Mouse (Mus musculus) limb, embryonic 14.5 days (tissue): ENCODE measurements around the gene Gm20716. TPM values are rescaled to one million over a fixed set of nuclear protein-coding genes. Genes with fewer than 3 reads are reported as not detected.

Source experiments
- ATAC-seq: fragments of 200-750 bp; cut with Nextera tagmentation; 2 replicates; pipeline ENCODE4 v1.8.0; 2017; ENCODE audit warnings: low read depth, moderate number of reproducible peaks, moderate TSS enrichment; ENCODE audit not compliant: low FRiP score
- DNase-seq: peaks from one replicate; pipeline ENCODE4 v3.0.0-alpha.2; 2015; ENCODE audit warnings: low spot score
- H3K27ac ChIP-seq: fragments of 300-500 bp; sonication (generic); replicated peaks from 2 replicates; pipeline ENCODE4 v1.5.1; 2014; ENCODE audit warnings: low read depth, mild to moderate bottlenecking, low read length, moderate library complexity, mixed read lengths
- H3K27me3 ChIP-seq: fragments of 300-500 bp; sonication (generic); 2 replicates; pipeline ENCODE4 v1.6.1; 2014; ENCODE audit warnings: low read length, mixed read lengths; ENCODE audit not compliant: control insufficient read depth, insufficient read depth
- H3K36me3 ChIP-seq: fragments of 300-500 bp; sonication (generic); 2 replicates; pipeline ENCODE4 v1.6.1; 2014; ENCODE audit warnings: mild to moderate bottlenecking, low read length, moderate library complexity, mixed read lengths; ENCODE audit not compliant: control insufficient read depth, insufficient read depth
- H3K4me1 ChIP-seq: fragments of 300-500 bp; sonication (generic); 2 replicates; pipeline ENCODE4 v1.6.1; 2014; ENCODE audit warnings: antibody characterized with exemption, low read length, mixed read lengths; ENCODE audit not compliant: control insufficient read depth, insufficient read depth
- H3K4me2 ChIP-seq: fragments of 300-500 bp; sonication (generic); replicated peaks from 2 replicates; pipeline ENCODE4 v1.6.1; 2014; ENCODE audit warnings: low read depth, mild to moderate bottlenecking, low read length, moderate library complexity; ENCODE audit not compliant: severe bottlenecking
- H3K4me3 ChIP-seq: fragments of 300-500 bp; sonication (generic); replicated peaks from 2 replicates; pipeline ENCODE4 v1.5.1; 2014; ENCODE audit warnings: low read length
- H3K9ac ChIP-seq: fragments of 300-500 bp; sonication (generic); 2 replicates; pipeline ENCODE4 v1.6.1; 2014; ENCODE audit warnings: mild to moderate bottlenecking, low read depth, low read length, moderate library complexity; ENCODE audit not compliant: severe bottlenecking
- H3K9me3 ChIP-seq: fragments of 300-500 bp; sonication (generic); 2 replicates; pipeline ENCODE4 v1.6.1; 2016; ENCODE audit warnings: low read length; ENCODE audit not compliant: control insufficient read depth
- POLR2A ChIP-seq: fragments of 200-500 bp; IDR thresholded peaks from 2 replicates; pipeline ENCODE4 v1.8.0; 2012; ENCODE audit warnings: inconsistent platforms, mild to moderate bottlenecking, moderate library complexity, borderline replicate concordance; ENCODE audit not compliant: insufficient read depth, insufficient read length; ENCODE audit errors: extremely low read depth
- WGBS: fragments of 180-500 bp; shearing (Covaris S2); extraction: QIAGEN DNeasy Blood & Tissue Kit; methylation state at CpG from one replicate; pipeline ENCODE4 v1.1.7; 2014; 5-methylcytosine and 5-hydroxymethylcytosine counted together
- polyA plus RNA-seq, 2 experiments: library from polyadenylated mRNA; depleted of rRNA in 1 of 2; stranded (reverse) in 1 of 2; unstranded in 1 of 2; fragments of >200 nt; fragmentation: Nextera tagmentation in 1 of 2; extraction: Ambion mirVana in 1 of 2; gene quantifications; 2 replicates each; pipeline versions ENCODE4 v1.2.1 to v1.2.3; 2012 to 2014

Gm20716 gene
- polyA plus RNA-seq, 2 experiments = 22.9 to 28.6 TPM

DNA sequence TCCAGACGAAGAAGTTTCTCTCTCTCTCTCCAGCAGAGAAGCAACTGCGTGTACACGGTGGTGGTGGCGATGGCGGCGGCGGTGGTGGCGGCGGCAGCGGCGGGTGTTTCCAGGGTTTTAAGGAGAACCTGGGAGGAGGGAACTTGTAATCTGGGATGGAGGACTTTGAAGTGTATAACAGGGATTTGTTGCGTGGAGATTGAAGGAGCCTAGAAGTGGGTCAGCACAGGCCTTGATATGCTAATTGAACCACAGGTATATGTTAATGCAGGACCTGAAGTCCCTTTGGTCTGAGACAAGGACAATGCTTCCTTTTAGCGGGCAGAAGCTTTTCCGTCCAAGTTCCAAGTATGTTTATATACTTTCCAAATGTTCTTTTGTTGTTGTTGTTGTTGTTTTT, 73.8 kb downstream of the Gm20716 start:
- ATAC-seq (no peak), DNase-seq (no peak)
- Histone ChIP-seq H3K9ac (no peak overlapping the region), H3K4me3 (no peak overlapping the region), H3K4me1 (peaks cover 37% of the 10 kb centered on the region), H3K36me3 (no peaks in the 10 kb centered on the region), H3K9me3 (no peaks in the 10 kb centered on the region), H3K27ac (no peak overlapping the region; the same call in 1 of the 2 replicates), H3K4me2 (no peak overlapping the region), H3K27me3 (no peaks in the 10 kb centered on the region)
- 49% methylated on average over 14 of the region's 14 CpGs for WGBS
- no peak for TF ChIP-seq POLR2A

GRCm38 (mm10) chr2:168155666-168156065, 74.5 kb downstream of the Gm20716 start:
- DNase-seq = no peak
- H3K4me1 ChIP-seq = peaks cover 36% of the 10 kb centered on the region
- H3K4me3 ChIP-seq = no peak overlapping the region
- H3K27me3 ChIP-seq = no peaks in the 10 kb centered on the region
- no peak overlapping the region for H3K9ac ChIP-seq
- H3K36me3 ChIP-seq = no peaks in the 10 kb centered on the region
- H3K4me2 ChIP-seq = no peak overlapping the region
- ATAC-seq = no peak
- WGBS = 96% methylated on average over 7 of the region's 7 CpGs
- no peak for TF ChIP-seq POLR2A
- no peak overlapping the region for H3K27ac ChIP-seq
- H3K9me3 ChIP-seq = no peaks in the 10 kb centered on the region

GRCm38 (mm10) chr2:168154090-168154881, 75.9 kb downstream of the Gm20716 start:
- ATAC-seq = peak; percentile 88
- Histone ChIP-seq H3K4me1 (peaks cover 25% of the 10 kb centered on the region), H3K9me3 (no peaks in the 10 kb centered on the region), H3K9ac (peak overlapping the region; percentile 21; the same call in 1 of the 2 replicates), H3K36me3 (no peaks in the 10 kb centered on the region), H3K27me3 (no peaks in the 10 kb centered on the region), H3K27ac (peak overlapping the region; percentile 69), H3K4me3 (no peak overlapping the region), H3K4me2 (peak overlapping the region; percentile 38)
- no peak for TF ChIP-seq POLR2A
- WGBS = 16% methylated on average over 14 of the region's 14 CpGs
- DNase-seq = peak; percentile 94

DNA sequence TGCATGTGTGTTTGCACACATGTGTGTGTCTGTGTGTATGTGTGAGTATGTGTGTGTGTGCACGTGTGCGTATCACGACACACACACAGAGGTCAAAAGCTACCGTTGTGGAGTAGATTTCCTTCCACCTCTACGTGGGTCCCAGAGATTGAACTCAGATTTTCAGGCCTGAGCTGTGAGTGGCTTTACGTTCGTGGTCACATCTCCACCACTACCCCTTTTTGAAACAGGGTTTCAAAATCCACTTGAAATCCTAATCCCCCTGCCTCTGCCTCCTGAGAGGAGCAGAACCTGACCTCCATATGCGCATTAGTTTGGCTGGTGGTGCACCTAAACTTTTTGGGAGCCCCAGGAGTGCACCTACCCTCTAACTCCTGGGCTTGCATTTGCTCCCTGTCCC, 80.9 kb downstream of the Gm20716 start:
- Histone ChIP-seq H3K9me3 (no peaks in the 10 kb centered on the region), H3K9ac (no peak overlapping the region), H3K4me1 (peaks cover 11% of the 10 kb centered on the region), H3K36me3 (no peaks in the 10 kb centered on the region), H3K4me2 (no peak overlapping the region), H3K4me3 (no peak overlapping the region), H3K27ac (no peak overlapping the region), H3K27me3 (no peaks in the 10 kb centered on the region)
- 82% methylated on average over 8 of the region's 8 CpGs for WGBS
- TF ChIP-seq POLR2A = no peak
- ATAC-seq (no peak), DNase-seq (no peak)

GRCm38 (mm10) chr2:168147722-168148432, 82.3 kb downstream of the Gm20716 start:
- peaks cover 6% of the 10 kb centered on the region for H3K4me1 ChIP-seq
- TF ChIP-seq POLR2A = no peak
- no peak overlapping the region for H3K9ac ChIP-seq
- H3K4me3 ChIP-seq = no peak overlapping the region
- H3K9me3 ChIP-seq = no peaks in the 10 kb centered on the region
- no peaks in the 10 kb centered on the region for H3K27me3 ChIP-seq
- no peaks in the 10 kb centered on the region for H3K36me3 ChIP-seq
- WGBS = 79% methylated on average over 22 of the region's 22 CpGs
- H3K27ac ChIP-seq = no peak overlapping the region
- no peak overlapping the region for H3K4me2 ChIP-seq
- no peak for ATAC-seq
- no peak for DNase-seq
